Comparison of ENCODE assay signal across 8 mouse cellular contexts in genomic region chr4:59850181-59850580, GRCm38 (mm10). TPM values are rescaled to one million over a fixed set of nuclear protein-coding genes. Genes with fewer than 3 reads are reported as not detected.
A peak's percentile ranks its signal among the peaks of the same experiment; 100 is the strongest.
DNase-seq lines count a peak whose midpoint lies in the region; ATAC-seq lines count a peak whose summit lies in the region.

No protein-coding gene starts in this region.

- H3K4me1 ChIP-seq in heart, embryonic 10.5 days: peaks cover 8% of the 10 kb centered on the region; the same call in 1 of the 2 replicates
- peaks cover 11% of the 10 kb centered on the region; the same call in 1 of the 2 replicates for H3K4me1 ChIP-seq in lung, embryonic 15.5 days

- ATAC-seq in CD4-positive, CD25-positive, alpha-beta regulatory T cell, adult 4 months: peak; percentile 95
- peak; percentile 55 for ATAC-seq in lung, embryonic 15.5 days (ENCODE audit: borderline replicate concordance, extremely low read depth, low FRiP score, low TSS enrichment)

- no peak overlapping the region; the same call in 1 of the 2 replicates for H3K27ac ChIP-seq in heart, embryonic 10.5 days
- no peak overlapping the region for H3K27ac ChIP-seq in lung, embryonic 15.5 days

- no peak overlapping the region for H3K9ac ChIP-seq in lung, embryonic 15.5 days

- H3K4me3 ChIP-seq in heart, embryonic 10.5 days: no peak overlapping the region
- H3K4me3 ChIP-seq in lung, embryonic 15.5 days: no peak overlapping the region

- peaks cover 12% of the 10 kb centered on the region for H3K36me3 ChIP-seq in heart, embryonic 10.5 days
- no peaks in the 10 kb centered on the region for H3K36me3 ChIP-seq in lung, embryonic 15.5 days

- H3K9me3 ChIP-seq in heart, embryonic 10.5 days: no peaks in the 10 kb centered on the region
- no peaks in the 10 kb centered on the region for H3K9me3 ChIP-seq in lung, embryonic 15.5 days

- WGBS in heart, embryonic 10.5 days: 58% methylated on average over 2 of the region's 2 CpGs
- WGBS in lung, embryonic 15.5 days: 49% methylated on average over 2 of the region's 2 CpGs

- H3K27me3 ChIP-seq in heart, embryonic 10.5 days (ENCODE audit: insufficient read depth, poor library complexity, severe bottlenecking): no peaks in the 10 kb centered on the region
- H3K27me3 ChIP-seq in lung, embryonic 15.5 days: no peaks in the 10 kb centered on the region

- peak; percentile 88 for DNase-seq in adrenal gland, postnatal 10 days
- DNase-seq in embryo, embryonic 11.5 days (ENCODE audit: low read depth, low spot score): peak; percentile 57
- DNase-seq in heart, embryonic 10.5 days (ENCODE audit: low spot score): peak; percentile 81
- peak; percentile 70 to 93 for DNase-seq in kidney, postnatal 36 days
- peak; percentile 23 for DNase-seq in ovary, adult 18-20 months (ENCODE audit: low spot score)
- peak; percentile 85 for DNase-seq in thymus, postnatal 0 days (ENCODE audit: low spot score)

- no peak overlapping the region for H3K4me2 ChIP-seq in lung, embryonic 15.5 days

RNA-seq across cellular contexts. Expression of gene Snx30, which starts 44.5 kb away (rescaled TPM):
- 1 to 10 TPM; 2.2 to 2.6 TPM for polyA plus RNA-seq in CD4-positive, CD25-positive, alpha-beta regulatory T cell, adult 4 months (2017; shearing (Covaris generic))
- 1 to 10 TPM; 8.0 to 8.9 TPM for total RNA-seq in adrenal gland, postnatal 10 days (2021)
- 5.2 and 8.1 TPM in 2 replicates for polyA plus RNA-seq in heart, embryonic 10.5 days (2016; fragmentation: Nextera tagmentation; extraction: Ambion mirVana)
- polyA plus RNA-seq in lung, embryonic 15.5 days (2015; fragmentation: Nextera tagmentation; extraction: Ambion mirVana): 9.2 and 10.0 TPM in 2 replicates
- 14.5 and 16.8 TPM in 2 replicates for polyA plus RNA-seq in thymus, postnatal 0 days (2015; fragmentation: Nextera tagmentation; extraction: Ambion mirVana)

RNA-seq across cellular contexts. Expression of gene Inip, which starts 48.8 kb away (rescaled TPM):
- 10 to 100 TPM; 49.6 to 49.7 TPM for polyA plus RNA-seq in CD4-positive, CD25-positive, alpha-beta regulatory T cell, adult 4 months (2017; shearing (Covaris generic))
- 10 to 100 TPM; 12.6 to 18.3 TPM for total RNA-seq in adrenal gland, postnatal 10 days (2021)
- polyA plus RNA-seq in heart, embryonic 10.5 days (2016; fragmentation: Nextera tagmentation; extraction: Ambion mirVana): 56.9 and 57.5 TPM in 2 replicates
- polyA plus RNA-seq in lung, embryonic 15.5 days (2015; fragmentation: Nextera tagmentation; extraction: Ambion mirVana): 51.2 and 56.5 TPM in 2 replicates
- polyA plus RNA-seq in thymus, postnatal 0 days (2015; fragmentation: Nextera tagmentation; extraction: Ambion mirVana): 83.7 and 93.0 TPM in 2 replicates

Comparison
In these comparisons a context has a peak if more than half of its experiments do, and no peak if none do; other contexts are left out.
1. DNase-seq: peak in every context shown above with its lines; median percentile 88 in adrenal gland, postnatal 10 days; 85 in thymus, postnatal 0 days; 82 in kidney, postnatal 36 days; 81 in heart, embryonic 10.5 days; 57 in embryo, embryonic 11.5 days; 23 in ovary, adult 18-20 months.